ENCODE assay signal across 11 mouse cellular contexts in genomic region chr4:139828283-139828678, GRCm38 (mm10). TPM values are rescaled to one million over a fixed set of nuclear protein-coding genes. Genes with fewer than 3 reads are reported as not detected.
DNase-seq lines count a peak whose midpoint lies in the region; ATAC-seq and TF ChIP-seq lines count a peak whose summit lies in the region.
"Had no signal": no experiment of that assay in that cellular context is flagged by ENCODE, and none has a peak within 500 bp of the region (broad histone marks: within the 10 kb centered on the region; RNA-seq: fewer than 3 reads in every experiment).

No protein-coding gene starts in this region.

- intact Hi-C loops in heart, adult 2 months (cut with DNase I): no loop called here

- no peak overlapping the region for H3K27ac ChIP-seq in heart, embryonic 16.5 days (ENCODE audit: low read length)
- no peak overlapping the region for H3K27ac ChIP-seq in heart, adult 2 months
- H3K27ac ChIP-seq in embryonic facial prominence, embryonic 13.5 days: no peak overlapping the region
- no peak overlapping the region for H3K27ac ChIP-seq in hindbrain, embryonic 14.5 days
- H3K27ac ChIP-seq in midbrain, postnatal 0 days (ENCODE audit: low read depth, low read length): no peak overlapping the region

- TF ChIP-seq EP300 in heart, adult 2 months (IDR thresholded peaks at IDR 0.05; ENCODE audit: insufficient read depth, low read depth, low read length): no peak

- under 1% methylated on average over 37 of the region's 37 CpGs for WGBS in heart, embryonic 16.5 days
- 2% methylated on average over 37 of the region's 37 CpGs for WGBS in heart, adult 2 months
- WGBS in embryonic facial prominence, embryonic 13.5 days: 5% methylated on average over 35 of the region's 37 CpGs
- WGBS in hindbrain, embryonic 14.5 days: 2% methylated on average over 34 of the region's 37 CpGs
- 2% methylated on average over 27 of the region's 37 CpGs for WGBS in midbrain, postnatal 0 days

- H3K4me1 ChIP-seq in heart, embryonic 16.5 days (ENCODE audit: control insufficient read depth, insufficient read depth, low read length): peaks cover 4% of the 10 kb centered on the region; the same call in 1 of the 2 replicates
- no peaks in the 10 kb centered on the region for H3K4me1 ChIP-seq in heart, adult 2 months (ENCODE audit: control insufficient read depth, insufficient read depth, low read length)
- peaks cover 45% of the 10 kb centered on the region for H3K4me1 ChIP-seq in embryonic facial prominence, embryonic 13.5 days
- peaks cover 8% of the 10 kb centered on the region; the same call in 1 of the 2 replicates for H3K4me1 ChIP-seq in hindbrain, embryonic 14.5 days (replicated peaks; ENCODE audit: control insufficient read depth, insufficient read depth, low read length)
- no peaks in the 10 kb centered on the region for H3K4me1 ChIP-seq in midbrain, postnatal 0 days (ENCODE audit: insufficient read depth, low read length)

- 0 out of 2 replicates have a peak overlapping the region, but pooled peaks have one; percentile 10 for H3K4me3 ChIP-seq in heart, embryonic 16.5 days (ENCODE audit: low read length)
- no peak overlapping the region for H3K4me3 ChIP-seq in heart, adult 2 months
- H3K4me3 ChIP-seq in embryonic facial prominence, embryonic 13.5 days: peak overlapping the region; percentile 50
- H3K4me3 ChIP-seq in hindbrain, embryonic 14.5 days (replicated peaks; ENCODE audit: low read length): peak overlapping the region; percentile 21
- peak overlapping the region; percentile 27; the same call in 1 of the 2 replicates for H3K4me3 ChIP-seq in midbrain, postnatal 0 days (ENCODE audit: low read depth, low read length)

- ATAC-seq in heart, embryonic 16.5 days (replicated peaks; ENCODE audit: extremely low read depth, insufficient read depth, low FRiP score): no peak
- ATAC-seq in embryonic facial prominence, embryonic 13.5 days (ENCODE audit: insufficient number of reproducible peaks, insufficient read depth, low FRiP score, low TSS enrichment, low read depth): no peak
- no peak for ATAC-seq in hindbrain, embryonic 14.5 days (ENCODE audit: low FRiP score)
- no peak for ATAC-seq in midbrain, postnatal 0 days (ENCODE audit: low FRiP score)

- H3K4me2 ChIP-seq in heart, embryonic 16.5 days (ENCODE audit: low read depth, low read length): no peak overlapping the region
- peak overlapping the region; percentile 55 for H3K4me2 ChIP-seq in embryonic facial prominence, embryonic 13.5 days
- H3K4me2 ChIP-seq in hindbrain, embryonic 14.5 days (replicated peaks): peak overlapping the region; percentile 40
- H3K4me2 ChIP-seq in midbrain, postnatal 0 days (ENCODE audit: low read depth, low read length, poor library complexity, severe bottlenecking): peak overlapping the region; percentile 44

- no peak for TF ChIP-seq POLR2A in heart, adult 2 months (IDR thresholded peaks at IDR 0.05; ENCODE audit: insufficient read depth, low read depth, low read length)

- no peak for DNase-seq in heart, adult 2 months
- DNase-seq in hindbrain, embryonic 14.5 days (ENCODE audit: low spot score): no peak
- no peak for DNase-seq in midbrain, postnatal 0 days (ENCODE audit: low spot score)
- DNase-seq in frontal cortex, postnatal 36 days (ENCODE audit: low spot score in 2 of 2): no peak
- DNase-seq in adrenal gland, postnatal 4 days (ENCODE audit: low spot score in 2 of 2): no peak
- DNase-seq in urinary bladder, postnatal 36 days (ENCODE audit: low spot score in 2 of 2): no peak
- DNase-seq: gastrocnemius, postnatal 14 days had no signal

- H3K79me2 ChIP-seq in heart, adult 2 months (replicated peaks; ENCODE audit: control insufficient read depth, insufficient read depth, low read length): no peaks in the 10 kb centered on the region

- peaks cover 100% of the 10 kb centered on the region for H3K27me3 ChIP-seq in heart, embryonic 16.5 days (ENCODE audit: control insufficient read depth, insufficient read depth, low read length)
- peaks cover 17% of the 10 kb centered on the region for H3K27me3 ChIP-seq in heart, adult 2 months (ENCODE audit: control insufficient read depth, insufficient read depth, low read length)
- H3K27me3 ChIP-seq in embryonic facial prominence, embryonic 13.5 days: peaks cover 100% of the 10 kb centered on the region
- peaks cover 85% of the 10 kb centered on the region for H3K27me3 ChIP-seq in hindbrain, embryonic 14.5 days (ENCODE audit: control insufficient read depth, insufficient read depth, low read length)
- H3K27me3 ChIP-seq in midbrain, postnatal 0 days (ENCODE audit: insufficient read depth, low read length): peaks cover 41% of the 10 kb centered on the region

- H3K36me3 ChIP-seq in heart, embryonic 16.5 days (ENCODE audit: control insufficient read depth, insufficient read depth): no peaks in the 10 kb centered on the region
- H3K36me3 ChIP-seq in heart, adult 2 months (ENCODE audit: control insufficient read depth, insufficient read depth, low read length): no peaks in the 10 kb centered on the region
- no peaks in the 10 kb centered on the region for H3K36me3 ChIP-seq in embryonic facial prominence, embryonic 13.5 days
- H3K36me3 ChIP-seq in hindbrain, embryonic 14.5 days (replicated peaks; ENCODE audit: control insufficient read depth, insufficient read depth): no peaks in the 10 kb centered on the region
- no peaks in the 10 kb centered on the region for H3K36me3 ChIP-seq in midbrain, postnatal 0 days (ENCODE audit: insufficient read depth, low read length)

- no peak for TF ChIP-seq CTCF in heart, adult 2 months (IDR thresholded peaks at IDR 0.05)
- no peak for TF ChIP-seq CTCF in midbrain, postnatal 0 days (IDR thresholded peaks at IDR 0.05)

- H3K9me3 ChIP-seq in heart, embryonic 16.5 days (replicated peaks; ENCODE audit: control insufficient read depth, low read length): no peaks in the 10 kb centered on the region
- H3K9me3 ChIP-seq in embryonic facial prominence, embryonic 13.5 days: no peaks in the 10 kb centered on the region
- H3K9me3 ChIP-seq in hindbrain, embryonic 14.5 days (ENCODE audit: control insufficient read depth, low read length): no peaks in the 10 kb centered on the region
- no peaks in the 10 kb centered on the region for H3K9me3 ChIP-seq in midbrain, postnatal 0 days (ENCODE audit: low read length)

- H3K9ac ChIP-seq in heart, embryonic 16.5 days (ENCODE audit: low read length): no peak overlapping the region
- no peak overlapping the region for H3K9ac ChIP-seq in heart, adult 2 months (ENCODE audit: low read depth, low read length)
- H3K9ac ChIP-seq in embryonic facial prominence, embryonic 13.5 days: peak overlapping the region; percentile 51; the same call in 1 of the 2 replicates
- no peak overlapping the region for H3K9ac ChIP-seq in hindbrain, embryonic 14.5 days
- 0 out of 2 replicates have a peak overlapping the region, but pooled peaks have one; percentile 29 for H3K9ac ChIP-seq in midbrain, postnatal 0 days (replicated peaks; ENCODE audit: low read length, poor library complexity, severe bottlenecking)

RNA-seq across cellular contexts. Expression of gene Pax7, which starts 5.0 kb away (rescaled TPM):
- polyA plus RNA-seq in heart, embryonic 16.5 days (2015; fragmentation: Nextera tagmentation; extraction: Ambion mirVana): not detected in 2 replicates
- not detected for total RNA-seq in heart, adult 2 months (2021)
- polyA plus RNA-seq in heart, adult 2 months (2012; rRNA removed): not detected in 2 replicates
- 2.5 and 3.5 TPM in 2 replicates for polyA plus RNA-seq in embryonic facial prominence, embryonic 13.5 days (2015; fragmentation: Nextera tagmentation; extraction: Ambion mirVana)
- polyA plus RNA-seq in hindbrain, embryonic 14.5 days (2014; fragmentation: Nextera tagmentation; extraction: Ambion mirVana): 0.24 and 0.61 TPM in 2 replicates
- 34.9 and 36.0 TPM in 2 replicates for total RNA-seq in midbrain, postnatal 0 days (2014; rRNA removed)
- polyA plus RNA-seq in midbrain, postnatal 0 days (2015; fragmentation: Nextera tagmentation; extraction: Ambion mirVana): 3.0 and 3.4 TPM in 2 replicates
- under 1 TPM; 0.11 to 0.40 TPM for total RNA-seq in adrenal gland, postnatal 4 days (2021)
- total RNA-seq: liver, adult 2 months had no signal
- polyA plus RNA-seq: intestine, embryonic 14.5 days; liver, adult 2 months had no signal

Comparison
In these comparisons a context has a peak if more than half of its experiments do, and no peak if none do; other contexts are left out.
1. H3K9ac ChIP-seq: peak in embryonic facial prominence, embryonic 13.5 days (single experiment) and midbrain, postnatal 0 days (single experiment); none in heart, embryonic 16.5 days (single experiment), heart, adult 2 months (single experiment) and hindbrain, embryonic 14.5 days (single experiment).